Comparison of ENCODE assay signal across 16 mouse cellular contexts in genomic region chr11:75118141-75118540, GRCm38 (mm10). TPM values are rescaled to one million over a fixed set of nuclear protein-coding genes. Genes with fewer than 3 reads are reported as not detected.
DNase-seq lines count a peak whose midpoint lies in the region.
"Had no signal": no experiment of that assay in that cellular context is flagged by ENCODE, and none has a peak within 500 bp of the region (broad histone marks: within the 10 kb centered on the region; RNA-seq: fewer than 3 reads in every experiment).

No protein-coding gene starts in this region.

- intact Hi-C loops in left cerebral cortex, postnatal 36 days (cut with DNase I), result no loop called here

- peak; percentile 30 to 42 for DNase-seq in frontal cortex, adult 2 months (ENCODE audit: extremely low spot score in 1 of 2, low spot score in 1 of 2)
- no peak for DNase-seq in frontal cortex, postnatal 14 days (ENCODE audit: low spot score in 2 of 2)
- DNase-seq in left cerebral cortex, postnatal 36 days (ENCODE audit: low spot score in 2 of 2), result peak; percentile 23 to 27
- DNase-seq in left cerebral cortex, adult 11 months (ENCODE audit: low spot score), result no peak
- peak; percentile 59 to 64 for DNase-seq in layer of hippocampus, adult 8-10 months (ENCODE audit: low spot score in 2 of 2)
- DNase-seq in telencephalon, adult 2 months (ENCODE audit: low read depth, low spot score), result peak; percentile 58
- no peak for DNase-seq in cerebellum, adult 18-20 months
- DNase-seq: cerebellum, adult 2 months; cerebellum, postnatal 25 days; embryo, embryonic 11 days; gastrocnemius, adult 2 months; heart, postnatal 4 days; kidney, postnatal 25 days; lung, adult 2 months; lung, postnatal 14 days; spleen, adult 18-20 months had no signal

RNA-seq across cellular contexts. Expression of gene Hic1, which starts 51.2 kb away (rescaled TPM):
- polyA plus RNA-seq in frontal cortex, adult 2 months (2012; rRNA removed), result 4.1 and 4.2 TPM in 2 replicates
- 1 to 10 TPM; 2.7 to 3.3 TPM for total RNA-seq in left cerebral cortex, postnatal 36 days (2021)
- total RNA-seq in layer of hippocampus, adult 8-10 months (2022), result 1 to 10 TPM; 2.9 to 4.9 (median 3.9) TPM

Comparison
In these comparisons a context has a peak if more than half of its experiments do, and no peak if none do; other contexts are left out.
1. DNase-seq: peak in frontal cortex, adult 2 months (2 of 2), left cerebral cortex, postnatal 36 days (2 of 2), layer of hippocampus, adult 8-10 months (2 of 2) and telencephalon, adult 2 months (single experiment); none in frontal cortex, postnatal 14 days (0 of 2), left cerebral cortex, adult 11 months (single experiment) and cerebellum, adult 18-20 months (0 of 2).